Mouse (Mus musculus) liver, postnatal 0 days (tissue): Measurements from ENCODE around the gene 9330159F19Rik.

Experiments
- CTCF ChIP-seq: sonication (generic); IDR thresholded peaks from 2 replicates; pipeline ENCODE4 v1.5.1; 2016; ENCODE audit warnings: antibody characterized with exemption, low read depth
- EP300 ChIP-seq: IDR thresholded peaks from 2 replicates; pipeline ENCODE4 v1.6.1; 2016; ENCODE audit warnings: antibody characterized with exemption, low read depth, mild to moderate bottlenecking

GRCm38 (mm10) chr10:29225329-29225728 lies 13.9 kb downstream of the 9330159F19Rik start:
- TF ChIP-seq CTCF: no peak
- TF ChIP-seq EP300: no peak
